Mouse (Mus musculus) stomach, embryonic 16.5 days (tissue): ENCODE results near the gene Ldlr. TPM values are rescaled to one million over a fixed set of nuclear protein-coding genes. Genes with fewer than 3 reads are reported as not detected.
A peak's percentile ranks its signal among the peaks of the same experiment; 100 is the strongest.
"Not testable (repeated sequence)": the region's sequence is repeated elsewhere in the genome, so short reads cannot be mapped to it uniquely, and the experiment has no call there.

Experiments
- ATAC-seq: fragments of 200-750 bp; cut with Nextera tagmentation; 2 replicates; pipeline ENCODE4 v1.8.0; 2017; ENCODE audit warnings: moderate number of reproducible peaks, moderate TSS enrichment; ENCODE audit not compliant: insufficient read depth, low FRiP score
- H3K27ac ChIP-seq: fragments of 300-500 bp; sonication (generic); 2 replicates; pipeline ENCODE4 v1.5.1; 2014; ENCODE audit warnings: low read length
- H3K27me3 ChIP-seq: fragments of 300-500 bp; sonication (generic); 2 replicates; pipeline ENCODE4 v1.6.1; 2014; ENCODE audit warnings: low read length, control low read depth, mixed read lengths; ENCODE audit not compliant: control insufficient read depth, insufficient read depth
- H3K36me3 ChIP-seq: fragments of 300-500 bp; sonication (generic); 2 replicates; pipeline ENCODE4 v1.6.1; 2014; ENCODE audit warnings: low read length; ENCODE audit not compliant: control insufficient read depth, insufficient read depth
- H3K4me1 ChIP-seq: fragments of 300-500 bp; sonication (generic); 2 replicates; pipeline ENCODE4 v1.6.1; 2014; ENCODE audit warnings: low read length, control low read depth, mixed read lengths; ENCODE audit not compliant: control insufficient read depth, insufficient read depth
- H3K4me2 ChIP-seq: fragments of 300-500 bp; sonication (generic); 2 replicates; pipeline ENCODE4 v1.6.1; 2014; ENCODE audit warnings: low read depth, low read length, mixed read lengths
- H3K4me3 ChIP-seq: fragments of 300-500 bp; sonication (generic); replicated peaks from 2 replicates; pipeline ENCODE4 v1.5.1; 2014; ENCODE audit warnings: mild to moderate bottlenecking, low read length
- H3K9ac ChIP-seq: fragments of 300-500 bp; sonication (generic); 2 replicates; pipeline ENCODE4 v1.6.1; 2014; ENCODE audit warnings: low read length
- H3K9me3 ChIP-seq: fragments of 300-500 bp; sonication (generic); replicated peaks from 2 replicates; pipeline ENCODE4 v1.6.1; 2016; ENCODE audit warnings: low read length, control low read depth; ENCODE audit not compliant: control insufficient read depth
- WGBS: fragments of 180-500 bp; shearing (Covaris S2); extraction: QIAGEN DNeasy Blood & Tissue Kit; methylation state at CpG from one replicate; pipeline ENCODE4 v1.1.7; 2014; 5-methylcytosine and 5-hydroxymethylcytosine counted together
- polyA plus RNA-seq: library from polyadenylated mRNA; unstranded; fragments of >200 nt; fragmentation: Nextera tagmentation; extraction: Ambion mirVana; gene quantifications from 2 replicates; pipeline ENCODE4 v1.2.1, GENCODE M21; 2015

The Ldlr gene
- polyA plus RNA-seq, 1 experiment from 2014 or later = 62.2 TPM

DNA sequence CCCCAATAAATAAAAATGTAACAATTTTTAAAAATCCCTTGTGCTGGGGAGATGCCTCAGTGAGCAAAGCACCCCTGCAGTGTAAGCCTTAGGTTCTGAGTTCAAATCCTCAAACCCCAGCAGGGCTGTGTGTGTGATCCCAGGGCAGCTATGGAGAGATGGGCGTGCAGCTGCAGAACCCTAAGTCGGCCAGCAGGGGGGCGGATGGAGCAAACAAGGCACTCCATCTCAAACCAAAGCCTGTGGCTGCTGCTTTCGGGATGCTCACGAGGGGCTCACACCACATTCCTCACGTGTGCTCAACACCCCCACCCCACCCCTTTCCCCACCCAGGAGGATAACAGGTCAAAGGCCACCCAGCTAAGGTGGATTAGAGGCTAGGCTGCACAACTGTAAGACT is 63.6 kb downstream of the Ldlr start:
- Histone ChIP-seq H3K4me1 (peaks cover 5% of the 10 kb centered on the region), H3K4me3 (no peak overlapping the region), H3K9me3 (no peaks in the 10 kb centered on the region), H3K9ac (0 out of 2 replicates have a peak overlapping the region, but pooled peaks have one; percentile 7), H3K36me3 (no peaks in the 10 kb centered on the region), H3K27me3 (no peaks in the 10 kb centered on the region), H3K27ac (0 out of 2 replicates have a peak overlapping the region, but pooled peaks have one; percentile 9), H3K4me2 (no peak overlapping the region)
- WGBS = 12% methylated on average over 6 of the region's 6 CpGs
- ATAC-seq = peak; percentile 57; the same call in 1 of the 2 replicates

DNA sequence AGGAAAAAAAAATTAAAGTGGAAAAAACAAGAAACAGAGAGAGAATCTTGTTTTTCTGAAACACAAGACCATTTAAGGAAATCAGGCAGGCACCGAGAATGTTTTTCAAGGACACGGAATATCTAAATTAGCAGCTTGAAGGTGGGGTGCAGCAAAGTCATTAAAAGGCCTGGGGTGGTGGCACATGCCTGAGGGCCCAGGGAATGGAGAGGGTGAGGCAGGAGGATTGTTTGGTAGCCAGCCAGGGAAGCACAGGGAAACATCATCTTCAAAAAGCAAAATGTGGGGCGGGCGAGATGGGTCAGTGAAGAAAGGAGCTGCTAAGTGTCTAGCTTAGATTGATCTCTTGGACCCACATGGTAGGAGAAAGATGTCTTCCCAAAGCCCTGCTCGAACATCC is 64.4 kb downstream of the Ldlr start:
- no peak overlapping the region for H3K27ac ChIP-seq
- 70% methylated on average over 5 of the region's 5 CpGs for WGBS
- no peaks in the 10 kb centered on the region for H3K36me3 ChIP-seq

GRCm38 (mm10) chr9:21788234-21788633 is 65.0 kb downstream of the Ldlr start:
- H3K4me1 ChIP-seq = peaks cover 19% of the 10 kb centered on the region
- no peak overlapping the region for H3K4me3 ChIP-seq
- H3K27ac ChIP-seq = no peak overlapping the region
- H3K9me3 ChIP-seq = no peaks in the 10 kb centered on the region
- H3K4me2 ChIP-seq = no peak overlapping the region
- no peak for ATAC-seq
- H3K27me3 ChIP-seq = no peaks in the 10 kb centered on the region
- H3K9ac ChIP-seq = no peak overlapping the region
- no peaks in the 10 kb centered on the region for H3K36me3 ChIP-seq
- WGBS = 78% methylated on average over 9 of the region's 9 CpGs

More for the DNA sequence above, 64.4 kb downstream of the Ldlr start:
- Histone ChIP-seq H3K27me3 (no peaks in the 10 kb centered on the region), H3K4me2 (no peak overlapping the region), H3K9me3 (no peaks in the 10 kb centered on the region), H3K9ac (no peak overlapping the region), H3K4me3 (no peak overlapping the region), H3K4me1 (peaks cover 13% of the 10 kb centered on the region)
- no peak for ATAC-seq

- Histone ChIP-seq H3K4me2 (no peak overlapping the region), H3K36me3 (peaks cover 10% of the 10 kb centered on the region), H3K4me1 (peaks cover 35% of the 10 kb centered on the region)
These were observed 68.6 kb downstream of the Ldlr start for GRCm38 (mm10) chr9:21791861-21792260.

GRCm38 (mm10) chr9:21792644-21793043 is 69.4 kb downstream of the Ldlr start:
- 0 out of 2 replicates have a peak, but pooled peaks have one; percentile 10 for ATAC-seq

More at GRCm38 (mm10) chr9:21791861-21792260, 68.6 kb downstream of the Ldlr start:
- Histone ChIP-seq H3K4me3 (no peak overlapping the region), H3K9ac (0 out of 2 replicates have a peak overlapping the region, but pooled peaks have one; percentile 28), H3K9me3 (no peaks in the 10 kb centered on the region), H3K27ac (no peak overlapping the region), H3K27me3 (no peaks in the 10 kb centered on the region)
- WGBS = 56% methylated on average over 8 of the region's 8 CpGs
- ATAC-seq = peak; percentile 54; the same call in 1 of the 2 replicates

GRCm38 (mm10) chr9:21793507-21793906 is 70.2 kb downstream of the Ldlr start:
- not testable (repeated sequence) for H3K27me3 ChIP-seq, H3K27ac ChIP-seq, ATAC-seq, H3K9ac ChIP-seq, H3K4me3 ChIP-seq, H3K9me3 ChIP-seq, H3K4me2 ChIP-seq
- 95% methylated on average over 6 of the region's 6 CpGs for WGBS
- Histone ChIP-seq H3K4me1 (peaks cover 40% of the 10 kb centered on the region), H3K36me3 (peaks cover 10% of the 10 kb centered on the region)

More at GRCm38 (mm10) chr9:21792644-21793043, 69.4 kb downstream of the Ldlr start:
- Histone ChIP-seq H3K4me1 (peaks cover 40% of the 10 kb centered on the region), H3K27me3 (no peaks in the 10 kb centered on the region), H3K4me2 (peak overlapping the region; percentile 31), H3K4me3 (no peak overlapping the region), H3K9me3 (no peaks in the 10 kb centered on the region), H3K36me3 (peaks cover 10% of the 10 kb centered on the region), H3K27ac (no peak overlapping the region), H3K9ac (0 out of 2 replicates have a peak overlapping the region, but pooled peaks have one; percentile 28)
- WGBS = 45% methylated on average over 8 of the region's 8 CpGs

DNA sequence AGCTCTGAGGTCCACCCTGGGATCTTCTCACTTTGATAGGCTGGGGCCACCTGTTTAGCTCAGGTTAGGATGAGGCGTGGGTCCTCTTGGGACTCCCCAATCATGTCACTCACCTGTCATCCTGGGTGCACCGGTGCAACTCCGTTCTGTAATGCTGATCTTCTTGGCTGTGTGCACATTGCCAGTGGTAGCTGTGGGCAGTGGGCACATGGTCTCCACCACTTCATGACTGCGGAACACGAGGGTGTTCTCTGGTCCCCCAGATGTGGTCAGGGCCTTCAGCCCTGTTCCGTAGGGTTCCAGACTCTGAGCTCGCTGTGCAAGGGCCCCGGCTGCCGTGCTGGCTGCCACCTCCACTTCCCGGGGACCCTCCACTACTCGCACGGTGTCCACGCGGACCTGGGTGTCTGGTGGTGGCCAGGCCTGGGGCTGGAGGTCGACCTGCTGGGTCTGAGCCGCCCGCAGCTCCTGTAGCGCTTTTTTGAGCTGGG is 71.1 kb downstream of the Ldlr start:
- no peak overlapping the region for H3K4me3 ChIP-seq
- H3K4me2 ChIP-seq = no peak overlapping the region
- H3K4me1 ChIP-seq = peaks cover 40% of the 10 kb centered on the region
- H3K27me3 ChIP-seq = no peaks in the 10 kb centered on the region
- ATAC-seq = no peak
- peaks cover 10% of the 10 kb centered on the region for H3K36me3 ChIP-seq
- 91% methylated on average over 18 of the region's 18 CpGs for WGBS
- no peak overlapping the region for H3K27ac ChIP-seq
- no peak overlapping the region for H3K9ac ChIP-seq
- H3K9me3 ChIP-seq = no peaks in the 10 kb centered on the region

GRCm38 (mm10) chr9:21794925-21795324 is 71.6 kb downstream of the Ldlr start:
- no peak overlapping the region for H3K9ac ChIP-seq
- peaks cover 40% of the 10 kb centered on the region for H3K4me1 ChIP-seq
- no peak overlapping the region for H3K4me2 ChIP-seq
- 93% methylated on average over 25 of the region's 25 CpGs for WGBS
- H3K36me3 ChIP-seq = peaks cover 10% of the 10 kb centered on the region
- ATAC-seq = no peak
- no peaks in the 10 kb centered on the region for H3K9me3 ChIP-seq
- no peaks in the 10 kb centered on the region for H3K27me3 ChIP-seq
- H3K4me3 ChIP-seq = no peak overlapping the region
- H3K27ac ChIP-seq = no peak overlapping the region

GRCm38 (mm10) chr9:21795579-21795978 is 72.3 kb downstream of the Ldlr start:
- Histone ChIP-seq H3K4me1 (peaks cover 40% of the 10 kb centered on the region), H3K36me3 (peaks cover 10% of the 10 kb centered on the region), H3K9me3 (no peaks in the 10 kb centered on the region), H3K27ac (no peak overlapping the region), H3K27me3 (no peaks in the 10 kb centered on the region), H3K4me2 (peak overlapping the region; percentile 64; the same call in 1 of the 2 replicates), H3K4me3 (0 out of 2 replicates have a peak overlapping the region, but pooled peaks have one; percentile 83), H3K9ac (peak overlapping the region; percentile 94)
- ATAC-seq = no peak
- WGBS = 72% methylated on average over 5 of the region's 5 CpGs
